Mouse (Mus musculus) spleen, adult 2 months (tissue): ENCODE measurements around the gene Pdgfd. TPM values are rescaled to one million over a fixed set of nuclear protein-coding genes. Genes with fewer than 3 reads are reported as not detected.

Source experiments
- DNase-seq, 2 experiments: peaks; one replicate each; pipeline versions ENCODE4 v3.0.0 to v3.0.0-alpha.2; 2012 to 2021; ENCODE audit warnings: low spot score in 2 of 2, low read depth in 1 of 2
- H3K27ac ChIP-seq: fragments of 200-500 bp; 2 replicates; pipeline ENCODE4 v1.5.1; 2012; ENCODE audit warnings: low read length, inconsistent platforms; ENCODE audit not compliant: insufficient read depth
- H3K27me3 ChIP-seq: fragments of 200-500 bp; 2 replicates; pipeline ENCODE4 v1.6.1; 2012; ENCODE audit warnings: mild to moderate bottlenecking, moderate library complexity, low read length, inconsistent platforms; ENCODE audit not compliant: control insufficient read depth, insufficient read depth
- H3K36me3 ChIP-seq: fragments of 200-500 bp; 2 replicates; pipeline ENCODE4 v1.6.1; 2012; ENCODE audit warnings: mild to moderate bottlenecking, low read length, inconsistent platforms; ENCODE audit not compliant: control insufficient read depth, insufficient read depth
- H3K4me1 ChIP-seq: fragments of 200-500 bp; 2 replicates; pipeline ENCODE4 v1.6.1; 2011; ENCODE audit warnings: inconsistent platforms; ENCODE audit not compliant: control insufficient read depth, insufficient read depth, insufficient read length
- H3K4me3 ChIP-seq: fragments of 200-500 bp; 2 replicates; pipeline ENCODE4 v1.5.1; 2011; ENCODE audit warnings: mild to moderate bottlenecking, inconsistent platforms; ENCODE audit not compliant: insufficient read depth, insufficient read length; ENCODE audit errors: extremely low read depth
- CTCF ChIP-seq: fragments of 200-500 bp; IDR thresholded peaks from 2 replicates; pipeline ENCODE4 v1.5.1; 2011; ENCODE audit warnings: mild to moderate bottlenecking, inconsistent platforms; ENCODE audit not compliant: insufficient read depth, insufficient read length, insufficient replicate concordance; ENCODE audit errors: extremely low read depth
- POLR2A ChIP-seq: fragments of 200-500 bp; IDR thresholded peaks from 2 replicates; pipeline ENCODE4 v1.6.1; 2011; ENCODE audit warnings: low read depth, low read length, inconsistent platforms
- WGBS: fragments of 180-500 bp; shearing (Covaris S2); methylation state at CpG from one replicate; pipeline ENCODE4 v1.1.7; 2018; 5-methylcytosine and 5-hydroxymethylcytosine counted together
- polyA plus RNA-seq: library from polyadenylated mRNA; depleted of rRNA; stranded (reverse); fragments of >200 nt; gene quantifications from 2 replicates; pipeline ENCODE4 v1.2.3, GENCODE M21; 2012

The Pdgfd gene
- polyA plus RNA-seq, 1 experiment, result 0.43 TPM

DNA sequence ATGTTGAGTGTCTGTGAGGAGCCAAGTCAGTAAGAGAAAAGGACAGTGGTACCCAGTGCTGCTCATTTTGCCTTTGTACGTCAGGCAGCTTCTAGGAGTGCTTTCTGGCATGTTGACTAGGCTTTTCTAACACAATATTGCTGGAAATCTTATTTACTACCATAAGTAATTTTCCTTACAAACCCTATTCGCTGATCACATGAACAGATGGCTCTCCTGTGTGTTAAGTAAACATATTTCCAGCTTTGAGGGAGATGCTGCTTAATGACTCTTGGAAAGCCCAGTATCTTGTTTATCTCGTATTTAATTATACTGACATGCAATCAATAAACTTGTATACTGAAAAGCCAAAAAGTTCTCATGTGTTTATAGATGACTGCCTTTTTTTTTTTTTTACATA, 133.7 kb downstream of the Pdgfd start:
- no peaks in the 10 kb centered on the region for H3K27me3 ChIP-seq
- no peaks in the 10 kb centered on the region for H3K4me1 ChIP-seq
- TF ChIP-seq CTCF (no peak), POLR2A (no peak)
- no peak overlapping the region for H3K27ac ChIP-seq
- H3K36me3 ChIP-seq, result no peaks in the 10 kb centered on the region
- no peak for DNase-seq
- H3K4me3 ChIP-seq, result no peak overlapping the region
- 84% methylated on average over 3 of the region's 3 CpGs for WGBS

DNA sequence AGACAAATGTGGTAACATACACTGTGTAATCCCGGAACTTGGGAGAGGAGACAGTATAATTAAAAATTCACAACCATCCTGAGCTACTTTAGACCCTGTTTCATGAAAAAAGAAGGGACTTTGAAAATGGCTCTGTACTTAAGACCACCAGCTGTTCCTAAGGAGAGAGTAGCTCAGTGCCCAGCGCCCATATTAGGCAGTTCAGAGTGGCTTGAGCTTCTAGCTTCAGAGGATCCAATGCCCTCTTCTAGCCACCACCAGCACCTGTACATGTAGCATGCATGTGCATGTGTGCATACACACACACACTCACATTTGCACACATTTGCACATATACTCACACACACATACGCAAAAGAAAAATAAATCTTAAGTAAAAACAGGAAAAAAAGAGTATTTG, 136.2 kb downstream of the Pdgfd start:
- no peak for TF ChIP-seq CTCF
- TF ChIP-seq POLR2A, result no peak
- H3K4me3 ChIP-seq, result no peak overlapping the region
- H3K4me1 ChIP-seq, result no peaks in the 10 kb centered on the region
- no peak for DNase-seq
- no peak overlapping the region for H3K27ac ChIP-seq
- WGBS, result 90% methylated on average over 3 of the region's 3 CpGs
- H3K36me3 ChIP-seq, result no peaks in the 10 kb centered on the region
- H3K27me3 ChIP-seq, result no peaks in the 10 kb centered on the region

GRCm38 (mm10) chr9:6305847-6306246, 137.5 kb downstream of the Pdgfd start:
- H3K36me3 ChIP-seq, result no peaks in the 10 kb centered on the region
- 83% methylated on average over 3 of the region's 3 CpGs for WGBS

GRCm38 (mm10) chr9:6317114-6317513, 148.7 kb downstream of the Pdgfd start:
- no peaks in the 10 kb centered on the region for H3K27me3 ChIP-seq
- WGBS, result 95% methylated on average over 1 of the region's 1 CpGs
- no peaks in the 10 kb centered on the region for H3K36me3 ChIP-seq
- DNase-seq, result no peak
- no peak overlapping the region for H3K4me3 ChIP-seq
- no peaks in the 10 kb centered on the region for H3K4me1 ChIP-seq
- H3K27ac ChIP-seq, result no peak overlapping the region
- no peak for TF ChIP-seq CTCF
- TF ChIP-seq POLR2A, result no peak

More at GRCm38 (mm10) chr9:6305847-6306246, 137.5 kb downstream of the Pdgfd start:
- TF ChIP-seq POLR2A (no peak), CTCF (no peak)
- H3K27me3 ChIP-seq, result no peaks in the 10 kb centered on the region
- no peak for DNase-seq
- no peaks in the 10 kb centered on the region for H3K4me1 ChIP-seq
- no peak overlapping the region for H3K4me3 ChIP-seq
- H3K27ac ChIP-seq, result no peak overlapping the region

- Histone ChIP-seq H3K4me3 (no peak overlapping the region), H3K36me3 (no peaks in the 10 kb centered on the region), H3K4me1 (no peaks in the 10 kb centered on the region), H3K27me3 (no peaks in the 10 kb centered on the region), H3K27ac (no peak overlapping the region)
- DNase-seq, result no peak
- TF ChIP-seq CTCF (no peak), POLR2A (no peak)
- 87% methylated on average over 2 of the region's 2 CpGs for WGBS
Measured at GRCm38 (mm10) chr9:6325408-6325807, 157.0 kb downstream of the Pdgfd start.

DNA sequence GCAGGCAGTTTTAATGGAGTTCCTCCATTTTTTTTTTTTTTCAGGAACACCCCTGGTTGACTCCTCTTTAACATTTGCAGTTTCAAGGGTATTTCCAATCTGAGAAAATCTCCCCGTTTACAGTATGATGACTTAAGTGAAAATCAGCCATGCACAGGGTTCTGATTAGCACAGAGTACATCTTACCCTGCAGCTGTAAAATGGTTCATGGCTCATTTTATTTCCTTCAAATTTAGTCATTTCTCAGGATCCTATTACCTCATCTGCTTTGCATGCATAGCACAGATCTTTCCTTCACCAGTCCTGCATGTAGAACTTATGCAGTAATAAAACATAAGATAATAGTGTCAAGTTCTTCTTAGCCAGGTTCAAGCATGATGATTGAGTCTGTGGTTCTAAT, 165.1 kb downstream of the Pdgfd start:
- no peaks in the 10 kb centered on the region for H3K27me3 ChIP-seq
- TF ChIP-seq CTCF (no peak), POLR2A (no peak)
- no peak overlapping the region for H3K4me3 ChIP-seq
- no peaks in the 10 kb centered on the region for H3K4me1 ChIP-seq
- 78% methylated on average over 1 of the region's 1 CpGs for WGBS
- DNase-seq, result no peak
- H3K36me3 ChIP-seq, result no peaks in the 10 kb centered on the region
- no peak overlapping the region for H3K27ac ChIP-seq

GRCm38 (mm10) chr9:6336236-6336635, 167.9 kb downstream of the Pdgfd start:
- Histone ChIP-seq H3K27me3 (no peaks in the 10 kb centered on the region), H3K27ac (no peak overlapping the region), H3K4me3 (no peak overlapping the region), H3K4me1 (no peaks in the 10 kb centered on the region), H3K36me3 (no peaks in the 10 kb centered on the region)
- 58% methylated on average over 2 of the region's 2 CpGs for WGBS
- DNase-seq, result no peak
- TF ChIP-seq CTCF, result no peak
- no peak for TF ChIP-seq POLR2A

DNA sequence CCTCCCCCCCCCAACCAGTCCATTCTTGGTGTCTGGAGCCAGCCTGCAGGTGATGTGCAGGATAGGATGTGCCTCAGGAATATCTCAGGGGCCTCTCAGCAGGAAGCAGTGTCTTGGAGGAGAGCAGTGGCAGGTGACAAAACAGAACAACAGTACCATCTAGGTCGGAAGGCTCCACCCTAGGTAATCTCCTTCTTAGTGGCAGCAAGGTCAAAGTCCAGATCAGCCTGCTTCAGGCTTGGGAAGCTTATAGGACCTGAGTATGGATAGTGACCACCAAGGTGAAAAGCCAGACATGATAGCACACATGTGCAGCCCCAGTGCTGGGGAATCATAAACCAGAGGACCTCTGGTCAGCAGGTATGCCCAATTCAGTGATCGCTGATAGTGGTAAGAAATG, 169.5 kb downstream of the Pdgfd start:
- Histone ChIP-seq H3K4me1 (no peaks in the 10 kb centered on the region), H3K36me3 (no peaks in the 10 kb centered on the region), H3K27me3 (no peaks in the 10 kb centered on the region), H3K27ac (no peak overlapping the region), H3K4me3 (no peak overlapping the region)
- no peak for DNase-seq
- 87% methylated on average over 2 of the region's 2 CpGs for WGBS
- no peak for TF ChIP-seq CTCF
- TF ChIP-seq POLR2A, result no peak
